Mouse (Mus musculus): ENCODE results near the gene 1700030J22Rik.

The 1700030J22Rik gene

DNA sequence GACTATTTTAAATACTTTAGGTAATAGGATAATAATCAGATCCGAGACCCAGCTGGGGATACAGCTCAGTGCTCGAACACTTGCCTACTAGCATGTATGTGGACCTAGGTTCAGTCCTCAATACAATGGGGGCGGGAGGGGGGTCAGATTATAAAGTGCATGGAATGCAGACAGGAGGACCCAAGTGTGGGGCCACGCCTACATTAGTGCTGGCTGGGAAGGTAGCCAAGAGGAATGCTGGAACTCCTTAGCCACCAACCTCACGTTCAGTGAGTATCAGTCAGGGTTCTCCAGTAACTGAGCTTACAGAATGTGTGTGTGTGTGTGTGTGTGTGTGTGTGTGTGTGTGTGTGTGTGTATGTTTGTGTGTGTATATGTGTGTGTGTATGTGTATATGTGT, 27.4 kb downstream of the 1700030J22Rik start:
- no peak for DNase-seq (ENCODE audit: low spot score)

DNA sequence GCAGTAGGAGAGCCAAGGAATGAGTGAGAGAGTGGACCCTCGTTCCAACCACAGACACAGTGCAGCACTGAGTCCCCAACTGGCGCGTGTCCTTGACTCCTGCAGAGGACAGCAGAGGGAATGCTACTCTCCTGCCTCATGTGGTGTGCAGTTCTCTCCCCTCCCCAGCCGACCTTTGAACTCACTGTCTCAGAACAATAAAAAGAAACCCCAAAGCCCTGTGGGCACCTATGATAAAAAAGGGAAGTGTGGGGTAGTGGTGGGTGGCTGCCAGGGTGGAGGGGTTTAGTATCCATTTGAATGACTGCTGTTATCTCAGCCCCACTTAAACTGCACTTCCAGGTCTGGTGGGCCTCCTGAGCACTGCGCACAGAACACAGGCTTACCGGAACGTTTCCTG, 31.2 kb downstream of the 1700030J22Rik start:
- DNase-seq (ENCODE audit: low spot score), result no peak

DNA sequence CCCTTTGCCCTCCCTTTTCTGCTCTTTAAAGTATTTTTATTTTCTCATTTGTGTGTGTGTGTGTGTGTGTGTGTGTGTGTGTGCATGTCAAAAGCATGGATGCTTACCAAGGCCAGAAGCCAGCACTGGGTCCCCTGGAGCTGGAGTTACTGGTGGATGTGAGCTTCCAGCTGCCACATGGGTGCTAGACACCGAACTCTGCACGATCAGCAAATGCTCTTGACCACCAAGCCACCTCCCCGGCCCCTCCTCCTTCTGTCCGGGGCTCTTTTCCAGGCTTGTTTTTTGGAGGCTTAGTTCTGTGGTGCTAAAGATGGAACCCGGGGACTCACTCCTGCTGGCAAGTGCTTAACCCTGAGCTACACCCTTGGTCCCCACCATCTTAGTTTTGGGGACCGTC, 31.9 kb downstream of the 1700030J22Rik start:
- no peak for DNase-seq (ENCODE audit: low spot score)

DNA sequence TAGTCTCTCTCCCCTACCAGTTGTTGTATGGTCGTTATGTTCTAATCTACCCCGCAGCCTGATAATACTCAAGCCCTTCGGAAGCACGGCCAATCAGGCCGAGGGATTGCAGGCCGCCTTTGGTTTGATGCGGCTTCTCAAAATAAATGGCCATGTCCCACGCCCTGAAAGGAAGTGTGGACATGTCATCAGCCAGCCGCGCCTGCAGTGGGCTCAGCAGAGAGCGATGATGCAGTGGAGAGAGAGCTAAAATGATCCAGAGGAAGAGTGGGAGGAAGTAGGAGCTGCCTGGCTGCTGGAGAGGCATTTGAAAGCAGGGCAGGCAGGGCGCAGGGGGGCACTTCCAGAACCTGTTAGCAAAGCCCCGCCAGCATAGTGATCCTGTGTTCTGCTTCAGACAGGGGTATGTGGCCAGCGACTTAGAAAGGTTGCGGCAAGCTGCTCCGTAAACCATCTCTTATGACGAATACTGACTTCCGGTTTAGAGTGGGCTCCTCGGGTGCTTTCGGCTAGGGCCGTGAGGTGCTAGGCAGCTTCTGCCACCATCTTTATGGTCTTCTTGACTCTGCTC, 32.4 kb downstream of the 1700030J22Rik start:
- no peak for DNase-seq (ENCODE audit: low spot score)

DNA sequence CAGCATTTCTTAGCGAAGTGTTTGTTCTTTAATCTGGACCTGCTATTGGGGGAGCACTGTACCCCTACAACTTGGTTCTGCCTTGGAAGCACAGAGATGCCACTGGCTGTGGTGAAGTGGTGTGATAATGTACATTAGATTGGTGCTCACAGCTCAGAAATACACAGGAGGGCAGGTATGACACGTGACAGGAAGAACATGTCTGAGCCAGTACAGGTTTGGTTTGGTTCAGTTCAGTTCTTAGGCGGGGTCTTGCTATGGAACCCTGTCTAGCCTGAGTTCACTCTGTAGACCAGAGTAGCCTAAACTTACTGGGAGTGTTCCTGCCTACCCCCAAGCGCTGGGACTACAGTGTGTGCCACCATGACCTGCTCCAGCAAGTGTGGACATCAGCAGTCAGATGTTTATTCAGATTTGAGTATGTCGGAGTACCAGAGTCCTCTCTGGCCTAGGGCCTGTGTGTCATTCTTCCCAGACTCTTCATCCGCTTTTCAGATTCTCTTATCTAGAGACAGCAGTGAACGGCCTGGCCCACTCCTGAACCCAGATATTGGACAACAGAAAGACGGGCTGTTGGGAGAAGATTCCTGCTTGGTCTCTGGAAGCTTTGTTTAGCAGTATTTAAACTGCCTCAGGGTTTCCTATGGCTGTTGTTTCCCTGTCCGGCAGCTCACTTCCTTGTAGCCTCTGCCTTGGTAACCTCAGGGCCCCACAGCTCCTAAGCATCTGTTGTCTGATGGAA, 33.4 kb downstream of the 1700030J22Rik start:
- DNase-seq (ENCODE audit: low spot score), result no peak

DNA sequence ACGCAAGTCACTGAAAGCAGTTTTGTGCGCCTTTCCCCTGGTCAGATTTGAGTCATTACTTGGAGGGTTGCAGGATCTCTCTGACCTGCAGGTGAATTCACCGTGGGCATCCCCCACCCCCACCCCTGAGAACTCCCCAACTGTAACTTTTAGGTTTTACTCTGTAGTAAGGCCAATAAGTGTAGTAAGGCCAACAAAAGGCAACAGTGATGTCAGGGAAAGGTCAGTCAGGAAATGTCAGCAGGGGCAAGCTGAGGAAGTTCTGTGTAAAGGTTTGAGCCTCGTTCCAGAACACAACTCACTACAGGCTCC, 34.4 kb downstream of the 1700030J22Rik start:
- DNase-seq (ENCODE audit: low spot score), result no peak

DNA sequence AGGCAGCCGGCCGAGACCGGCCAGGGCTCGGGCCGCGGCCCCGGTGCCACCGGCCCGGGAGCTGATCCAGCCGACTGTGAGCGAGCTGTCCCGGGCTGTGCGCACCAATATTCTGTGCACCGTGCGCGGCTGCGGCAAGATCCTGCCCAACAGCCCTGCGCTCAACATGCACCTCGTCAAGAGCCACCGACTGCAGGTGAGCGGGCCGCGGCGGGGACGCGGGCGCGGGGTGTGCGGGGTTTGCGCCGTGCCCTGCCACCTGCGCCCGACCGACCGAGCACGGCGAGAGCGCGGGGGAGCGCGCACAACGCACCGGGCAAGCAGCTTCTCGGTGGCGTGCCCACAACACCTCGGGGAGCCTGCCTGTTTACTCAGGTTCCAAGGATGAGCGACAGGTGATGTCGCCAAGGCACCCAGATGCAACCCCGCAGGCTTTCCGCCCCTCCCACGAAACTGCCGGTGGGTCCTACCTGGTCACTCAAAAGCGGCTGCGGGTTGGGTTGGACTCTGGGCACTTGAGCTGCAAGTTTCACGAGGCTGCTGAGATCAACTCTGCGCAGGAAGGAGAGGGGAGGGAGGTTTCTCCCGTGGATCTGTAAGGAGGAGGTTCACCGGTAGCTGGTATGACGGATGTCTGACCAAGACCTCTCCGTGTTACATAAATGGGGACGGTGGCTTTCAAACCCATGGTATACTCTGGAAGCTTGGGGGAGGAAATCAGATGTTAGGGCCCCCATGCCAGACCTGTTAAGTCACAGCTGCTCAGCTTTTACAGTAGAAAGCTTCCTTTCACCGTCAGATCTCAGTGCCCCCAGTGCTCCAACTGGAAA, 35.0 kb downstream of the 1700030J22Rik start:
- DNase-seq (ENCODE audit: low spot score), result no peak

DNA sequence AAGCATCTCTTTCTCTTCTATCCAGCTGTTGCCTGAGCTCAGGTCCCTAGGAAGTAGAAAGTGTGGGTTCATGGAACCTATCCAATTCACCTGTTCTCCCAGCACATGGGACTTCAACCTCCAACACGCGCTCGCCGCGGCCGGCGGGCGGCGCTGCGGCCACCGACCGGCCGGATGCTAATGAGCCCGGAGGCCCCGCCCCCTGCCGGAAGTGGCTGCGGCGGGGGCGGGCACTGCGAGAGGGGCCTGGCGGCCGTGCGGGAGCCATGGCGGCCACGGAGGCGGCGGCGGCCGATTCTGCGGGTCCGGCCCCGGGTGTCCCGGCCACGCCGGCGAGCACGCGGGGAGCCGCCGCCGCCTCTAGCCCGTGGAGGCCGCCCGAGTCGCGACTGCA, 35.6 kb downstream of the 1700030J22Rik start, which contains the start of gene Atmin:
TSS of gene Atmin (plus strand) at position 233 of the 394 bp plus-strand sequence.
- DNase-seq (ENCODE audit: low spot score), result peak; percentile 40

DNA sequence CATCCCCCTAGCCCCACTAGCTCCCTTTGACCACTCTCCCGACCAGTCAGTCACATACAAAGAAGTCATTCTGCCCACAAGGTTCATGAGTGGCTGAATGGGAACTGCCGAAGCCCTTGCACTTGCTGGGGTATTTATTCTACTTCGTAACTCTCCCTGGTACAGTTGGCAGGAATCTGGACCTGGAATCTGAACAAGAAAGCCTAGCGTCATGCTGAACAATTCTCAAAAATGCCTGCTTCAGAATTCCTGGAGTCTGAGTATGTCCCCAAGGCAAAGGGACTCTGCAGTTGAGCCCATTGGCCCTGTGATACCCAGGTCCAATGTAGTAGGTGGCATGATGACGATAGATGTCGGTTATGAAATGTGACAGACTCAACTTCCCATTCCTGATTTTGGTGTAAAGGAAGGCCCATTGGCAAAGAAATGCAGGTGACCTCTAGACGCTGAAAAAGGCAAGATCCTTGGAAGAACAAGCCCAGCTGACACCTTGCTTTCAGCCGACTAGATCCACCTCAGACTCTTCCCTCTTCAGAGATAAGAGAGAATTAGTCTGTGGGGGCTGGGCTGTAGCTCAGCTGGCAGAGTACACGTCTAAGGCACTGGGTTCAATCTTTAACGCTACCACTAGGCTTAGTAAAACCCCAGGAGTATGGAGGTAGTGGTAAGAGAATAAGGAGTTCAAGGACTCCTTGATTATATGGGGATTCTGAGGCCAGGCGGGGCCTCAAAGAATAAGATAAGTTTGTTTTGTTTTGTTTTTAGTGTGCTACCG, 36.3 kb downstream of the 1700030J22Rik start:
- DNase-seq (ENCODE audit: low spot score), result no peak

DNA sequence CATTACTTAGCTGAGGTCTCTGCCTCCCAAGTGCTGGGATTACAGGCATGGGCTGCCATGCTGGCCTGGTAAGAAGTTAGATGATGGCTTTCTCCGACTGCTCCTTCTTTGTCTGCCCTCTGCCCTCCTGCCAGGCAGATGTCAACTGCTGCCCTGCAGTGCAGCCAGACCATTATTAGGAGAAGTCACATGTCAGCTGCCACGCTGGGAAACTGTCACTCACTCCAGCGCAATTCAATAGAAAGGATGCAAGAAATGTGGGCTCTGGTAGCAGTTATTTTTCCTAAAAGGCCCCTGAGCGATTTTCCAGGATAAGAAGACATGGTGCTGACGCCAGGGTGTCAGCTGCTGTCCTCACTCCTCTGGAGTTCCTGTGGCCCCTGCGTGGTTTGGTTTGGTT, 43.3 kb downstream of the 1700030J22Rik start:
- no peak for DNase-seq (ENCODE audit: low spot score)

DNA sequence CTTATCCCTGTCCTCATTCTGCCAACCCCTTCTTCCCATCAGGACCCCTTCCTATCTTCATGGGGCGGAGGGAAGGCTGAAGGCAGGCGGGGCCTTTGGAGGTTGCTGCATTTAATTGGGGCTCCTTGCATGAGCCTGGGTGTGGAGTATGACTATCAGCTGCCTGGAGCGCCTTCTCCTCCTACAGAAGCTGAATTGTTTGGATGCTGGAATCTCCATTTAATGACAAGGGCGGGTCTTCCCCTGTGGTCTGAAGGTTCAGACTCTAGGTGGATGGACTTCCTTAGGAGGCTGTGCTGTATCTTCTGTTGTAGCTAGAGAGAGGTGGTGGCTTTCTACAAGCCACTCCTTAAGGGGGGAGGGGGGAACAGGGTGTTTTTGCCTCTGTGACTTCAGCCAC, 43.8 kb downstream of the 1700030J22Rik start:
- DNase-seq (ENCODE audit: low spot score), result no peak

DNA sequence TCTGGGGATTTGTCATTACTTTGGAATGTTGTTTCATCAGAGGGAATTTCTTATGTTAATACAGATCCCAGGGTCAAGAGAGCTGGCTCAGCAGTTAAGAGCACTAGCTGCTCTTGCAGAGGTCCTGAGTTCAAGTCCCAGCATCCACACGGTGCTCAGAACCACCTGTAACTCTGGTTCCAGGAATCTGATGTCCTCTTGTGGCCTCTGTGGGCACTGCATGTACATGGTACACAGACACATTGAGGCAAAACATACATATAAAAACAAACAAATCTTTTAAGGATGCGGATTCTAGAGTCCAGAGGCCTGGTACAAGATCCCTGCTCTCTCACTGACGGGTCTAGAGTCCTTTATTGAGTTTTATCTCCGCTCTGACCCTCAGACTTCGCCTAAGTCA, 50.2 kb downstream of the 1700030J22Rik start:
- DNase-seq (ENCODE audit: low spot score), result no peak

DNA sequence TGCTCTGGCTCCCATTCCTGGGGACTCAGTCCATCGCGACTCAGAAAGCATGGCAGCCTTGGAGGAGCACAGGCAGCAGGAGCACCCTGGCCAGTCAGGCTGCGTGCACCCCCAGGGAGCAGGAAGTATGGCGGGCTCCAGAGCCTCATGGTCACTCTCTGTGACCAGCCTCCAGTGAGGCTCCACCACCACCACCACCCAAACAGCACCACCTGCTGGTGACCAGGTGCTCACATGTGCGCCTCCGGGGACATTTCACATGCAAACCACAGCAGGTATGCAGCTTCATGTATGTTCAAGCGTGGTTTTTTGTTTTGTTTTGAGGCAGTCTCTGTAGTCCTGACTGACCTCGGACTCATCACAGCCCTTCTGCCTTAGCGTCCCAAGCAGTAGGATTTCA, 50.9 kb downstream of the 1700030J22Rik start:
- DNase-seq (ENCODE audit: low spot score), result no peak

DNA sequence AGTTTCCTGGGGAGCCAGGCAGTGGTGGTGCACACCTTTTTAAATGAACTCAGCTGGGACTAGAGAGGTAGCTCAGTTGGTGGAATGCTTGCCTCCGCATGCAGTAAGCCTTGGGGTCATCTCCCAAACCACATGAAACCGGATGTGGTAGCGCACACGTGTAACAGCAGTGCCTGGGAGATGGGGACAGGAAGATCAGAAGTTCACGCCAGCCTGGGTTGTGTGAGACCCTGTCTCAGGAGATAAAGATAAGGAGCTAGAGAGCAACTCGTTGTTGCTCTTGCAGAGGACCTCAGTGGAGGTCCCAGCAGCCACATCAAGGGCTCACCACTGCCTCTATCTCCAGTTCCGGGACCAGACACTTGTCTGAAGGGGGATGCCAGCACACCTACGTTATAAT, 55.2 kb downstream of the 1700030J22Rik start:
- DNase-seq (ENCODE audit: low spot score), result no peak

DNA sequence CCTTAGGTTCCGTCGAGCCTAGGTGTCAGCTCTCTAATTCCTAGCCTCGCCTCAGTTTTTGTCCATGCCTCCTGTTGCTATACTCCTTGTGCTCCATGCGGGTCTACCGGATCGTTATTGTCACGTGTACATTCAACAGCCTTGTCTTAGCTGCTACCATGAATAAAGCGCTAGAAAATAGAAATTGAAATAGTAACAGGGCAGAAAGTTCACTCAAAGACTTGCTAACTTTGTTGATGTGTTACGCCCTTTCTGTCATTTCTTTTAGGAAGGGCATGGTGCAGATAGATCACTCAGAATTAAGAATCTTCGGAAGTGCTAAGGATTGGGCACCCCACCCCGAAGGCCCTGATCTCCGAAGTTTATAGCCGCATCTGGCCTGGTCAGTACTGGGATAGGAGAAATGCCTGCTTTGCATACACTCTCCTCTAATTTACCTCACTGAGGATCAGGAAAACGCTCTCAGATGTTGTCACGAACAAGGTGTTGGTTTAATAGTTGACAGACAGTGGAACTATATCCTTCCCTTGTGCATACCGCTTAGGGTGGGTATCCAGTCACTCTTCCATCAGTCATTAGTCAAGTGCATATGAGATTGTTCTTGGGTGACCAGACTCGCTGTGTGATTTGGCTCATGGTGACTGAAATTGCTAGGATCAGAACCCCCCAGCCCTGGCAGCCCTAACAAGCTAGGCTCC, 56.5 kb downstream of the 1700030J22Rik start:
- DNase-seq (ENCODE audit: low spot score), result no peak

DNA sequence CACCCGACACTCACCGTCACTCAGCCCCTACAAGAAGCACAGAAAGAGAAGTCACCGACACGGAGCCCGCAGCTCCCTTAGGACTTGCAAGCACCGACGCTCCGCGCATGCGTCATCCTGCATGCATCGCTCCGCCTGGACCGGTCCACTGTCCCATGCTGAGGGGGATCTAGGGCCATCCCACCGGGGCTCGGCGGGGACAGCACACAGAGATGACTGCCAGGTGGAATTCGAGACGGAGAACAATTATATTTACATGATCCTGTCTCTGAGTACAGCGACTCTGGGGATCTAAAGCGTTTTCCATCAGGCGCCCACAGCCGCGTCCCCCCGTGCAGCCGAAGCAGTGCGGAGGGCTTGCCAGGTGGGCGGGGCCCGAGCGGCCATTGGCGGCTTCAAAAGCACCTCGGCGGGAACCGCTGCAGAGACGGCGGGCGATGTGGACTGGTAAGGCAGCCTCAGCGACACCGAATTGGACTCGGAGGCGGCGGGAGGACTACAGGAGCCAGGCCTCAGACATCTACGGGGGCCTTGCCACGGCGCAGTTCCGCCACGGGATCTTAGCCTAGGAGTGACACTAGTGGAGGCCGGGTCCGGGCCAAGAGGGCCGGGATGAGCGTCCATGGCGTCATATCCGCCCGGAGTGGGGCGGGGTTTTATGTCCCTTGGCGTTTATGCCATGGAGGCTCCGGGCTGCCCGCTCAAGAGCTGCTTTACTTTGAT, 57.3 kb downstream of the 1700030J22Rik start, which contains the start of the genes Cmc2 and Cenpn:
TSS of gene Cmc2 (minus strand) at position 119 of the 723 bp plus-strand sequence.
TSS of gene Cenpn (plus strand) at position 394 of the 723 bp plus-strand sequence.
- peak; percentile 65 for DNase-seq (ENCODE audit: low spot score)

DNA sequence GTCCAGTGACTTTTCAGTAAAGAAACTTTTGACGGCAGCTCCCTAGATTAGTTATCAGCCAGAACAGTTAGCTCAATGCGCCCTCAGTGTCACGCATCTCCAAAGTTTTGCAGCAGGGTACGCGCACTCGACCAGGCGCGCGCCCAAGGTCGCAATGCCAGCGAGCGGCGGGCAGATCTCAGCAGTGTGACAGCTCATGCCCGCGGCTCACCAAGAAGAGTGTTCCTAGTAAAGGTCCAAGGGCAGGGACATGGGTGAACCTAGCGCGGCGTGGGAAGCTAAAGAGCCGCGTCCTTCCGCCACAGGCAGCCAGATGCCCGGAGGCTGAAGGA, 57.8 kb downstream of the 1700030J22Rik start:
- DNase-seq (ENCODE audit: low spot score), result no peak

Measured in urinary bladder, postnatal 10 days (tissue).